Mouse (Mus musculus) adipose tissue, adult 10 weeks (tissue): ENCODE measurements around the gene Aplp1. TPM values are rescaled to one million over a fixed set of nuclear protein-coding genes. Genes with fewer than 3 reads are reported as not detected.

Experiments
- polyA plus RNA-seq: library from polyadenylated mRNA; stranded (reverse); fragments of 350-450 nt; fragmentation: Illumina TruSeq; extraction: RNeasy Lipid Tissue Mini Kit (QIAGEN cat#74804); gene quantifications from one replicate; pipeline ENCODE4 v1.2.3, GENCODE M21; 2014; ENCODE audit warnings: low read depth, low replicate concordance

The Aplp1 gene
- 2.8 TPM for polyA plus RNA-seq

DNA sequence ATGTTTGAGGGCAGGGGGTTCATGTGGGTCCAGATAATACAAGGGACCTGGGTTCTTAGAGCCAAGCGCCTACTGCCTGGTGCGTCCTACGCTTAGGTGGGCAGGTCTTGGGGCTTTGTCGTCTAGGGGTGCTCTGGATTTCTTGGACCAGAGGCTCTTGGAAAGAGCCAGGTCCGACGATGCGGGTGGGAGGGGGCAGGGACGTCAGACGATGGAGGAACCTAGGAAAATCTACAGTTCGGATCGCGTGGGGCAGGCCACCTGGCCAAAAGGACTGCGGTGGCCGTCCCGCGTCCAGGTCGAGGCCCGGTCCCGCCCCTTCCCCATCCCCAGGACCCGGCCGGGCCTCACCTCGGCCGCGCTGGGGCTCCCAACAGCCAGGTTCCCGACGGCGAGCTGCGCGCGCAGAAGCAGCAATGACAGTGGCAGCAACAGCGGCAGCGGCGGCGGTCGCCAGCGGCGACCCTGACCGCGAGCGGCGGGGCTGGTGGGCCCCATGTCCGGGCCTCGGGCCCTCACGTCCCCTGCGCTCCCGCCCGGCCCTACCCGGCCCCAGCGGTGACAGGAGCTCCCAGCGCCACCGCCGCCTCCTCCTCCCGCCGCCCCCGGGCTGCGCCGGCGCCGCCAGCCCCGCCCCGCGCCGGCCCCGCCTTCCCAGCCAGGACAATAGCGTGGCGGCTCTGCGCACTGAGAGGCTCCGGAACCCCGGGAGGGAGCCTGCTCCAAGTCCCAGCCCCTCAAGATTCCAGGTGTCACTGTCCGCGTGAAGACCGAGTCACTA, at the start of gene Aplp1:
Gene Aplp1, minus strand, starts transcription at position 565 of the 781 bp plus-strand sequence.

DNA sequence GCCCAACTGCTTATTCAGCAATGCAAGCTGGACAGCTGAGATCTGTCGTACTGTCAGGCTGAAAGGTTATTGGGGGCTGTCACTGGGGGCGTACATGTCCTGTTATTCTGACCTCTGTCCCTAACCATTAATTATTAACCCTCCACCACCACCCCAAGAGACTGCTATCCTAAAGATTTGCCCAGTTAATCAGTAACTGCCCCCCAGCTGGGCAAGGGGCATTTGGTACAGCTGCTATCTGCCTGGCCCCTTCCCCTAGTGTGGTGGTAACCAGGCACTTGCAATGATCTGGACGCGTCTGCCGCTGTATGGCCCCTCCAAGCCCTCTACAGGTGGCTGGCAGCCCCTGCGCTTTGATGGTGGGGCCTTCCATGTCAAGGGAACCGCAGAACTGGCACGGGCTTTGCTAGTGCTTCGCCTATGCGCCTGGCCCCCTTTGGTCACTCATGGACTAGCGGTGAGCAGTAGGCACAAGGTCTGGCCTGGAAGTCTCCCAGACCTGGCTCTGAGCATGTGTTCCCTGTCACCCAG, 48.1 kb upstream of the Aplp1 start, which contains the start of gene Prodh2:
Gene Prodh2, plus strand, starts transcription at position 222 of the 531 bp plus-strand sequence.

DNA sequence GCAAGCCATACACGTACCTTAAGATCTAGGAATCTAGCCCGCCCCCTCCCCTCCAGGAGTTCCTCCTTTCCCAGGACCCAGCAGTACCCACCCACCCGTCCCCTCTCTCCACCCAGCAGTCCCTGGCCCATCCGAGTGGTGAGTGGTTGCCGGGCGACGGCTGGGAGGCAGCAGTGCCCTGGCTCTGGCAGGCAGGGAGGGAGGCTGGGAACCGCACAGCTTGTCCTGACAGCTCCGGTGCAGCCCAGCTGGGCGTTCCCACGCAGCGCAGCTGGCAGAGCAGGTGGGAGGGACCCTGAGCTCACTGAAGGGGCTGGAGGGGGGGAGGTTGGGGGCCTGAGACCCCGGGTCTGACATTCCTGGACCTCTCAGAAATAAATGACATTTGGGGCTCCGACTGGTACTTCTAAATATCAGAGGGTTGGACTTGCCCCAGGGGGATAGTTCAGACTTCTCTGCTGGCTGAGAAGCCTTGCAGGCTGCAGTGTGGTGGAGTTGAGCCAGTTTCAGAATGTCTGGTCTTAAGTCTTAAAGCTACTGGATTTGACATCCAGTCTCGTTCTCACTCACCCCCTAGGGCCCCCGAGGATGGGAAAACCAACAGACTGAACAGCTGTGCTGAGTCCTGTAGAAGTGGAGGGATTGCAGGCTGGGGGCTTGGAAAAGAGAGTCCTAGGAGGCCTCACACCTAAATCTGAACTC, 12.4 kb upstream of the Aplp1 start, which contains the start of the genes Kirrel2 and Nphs1:
Gene Kirrel2, minus strand, starts transcription at position 62 of the 702 bp plus-strand sequence.
Gene Nphs1, plus strand, starts transcription at position 687 of the 702 bp plus-strand sequence.

DNA sequence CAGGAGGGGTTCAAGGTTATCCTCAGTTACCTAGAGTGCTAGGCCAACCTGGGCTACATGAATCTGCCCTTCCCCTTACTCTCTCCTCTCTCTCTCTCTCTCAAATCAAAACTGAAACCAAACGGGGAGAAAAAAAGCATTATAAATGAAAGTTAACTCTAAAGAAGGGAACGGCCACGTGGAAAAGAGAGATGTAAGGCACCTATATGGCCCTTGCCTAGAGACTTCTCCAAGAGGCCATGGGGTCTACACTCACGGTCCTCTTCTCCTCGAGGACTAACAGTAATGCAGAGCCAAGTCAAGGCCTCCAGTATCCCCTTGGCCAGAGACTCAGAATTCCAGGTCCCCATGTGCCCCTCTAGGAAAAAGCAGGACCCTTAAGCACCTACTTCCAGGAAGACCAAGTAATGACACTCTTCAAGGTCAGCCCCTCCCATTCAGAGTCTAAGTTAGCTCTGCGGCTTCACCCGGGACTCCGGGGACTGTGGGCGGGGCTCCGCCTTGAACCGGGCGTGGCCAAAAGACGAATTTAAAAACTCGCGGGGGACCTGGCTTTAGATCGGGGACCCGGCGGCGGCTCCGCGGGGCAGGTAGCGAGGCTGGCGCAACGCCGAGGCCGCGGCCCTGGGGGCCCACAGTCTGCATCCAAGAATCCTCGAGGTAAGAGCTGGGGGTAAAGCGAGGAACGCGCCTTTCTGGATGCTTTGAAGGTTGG, 24.0 kb downstream of the Aplp1 start, which contains the start of gene Nfkbid:
Gene Nfkbid, plus strand, starts transcription at position 558 of the 715 bp plus-strand sequence.

DNA sequence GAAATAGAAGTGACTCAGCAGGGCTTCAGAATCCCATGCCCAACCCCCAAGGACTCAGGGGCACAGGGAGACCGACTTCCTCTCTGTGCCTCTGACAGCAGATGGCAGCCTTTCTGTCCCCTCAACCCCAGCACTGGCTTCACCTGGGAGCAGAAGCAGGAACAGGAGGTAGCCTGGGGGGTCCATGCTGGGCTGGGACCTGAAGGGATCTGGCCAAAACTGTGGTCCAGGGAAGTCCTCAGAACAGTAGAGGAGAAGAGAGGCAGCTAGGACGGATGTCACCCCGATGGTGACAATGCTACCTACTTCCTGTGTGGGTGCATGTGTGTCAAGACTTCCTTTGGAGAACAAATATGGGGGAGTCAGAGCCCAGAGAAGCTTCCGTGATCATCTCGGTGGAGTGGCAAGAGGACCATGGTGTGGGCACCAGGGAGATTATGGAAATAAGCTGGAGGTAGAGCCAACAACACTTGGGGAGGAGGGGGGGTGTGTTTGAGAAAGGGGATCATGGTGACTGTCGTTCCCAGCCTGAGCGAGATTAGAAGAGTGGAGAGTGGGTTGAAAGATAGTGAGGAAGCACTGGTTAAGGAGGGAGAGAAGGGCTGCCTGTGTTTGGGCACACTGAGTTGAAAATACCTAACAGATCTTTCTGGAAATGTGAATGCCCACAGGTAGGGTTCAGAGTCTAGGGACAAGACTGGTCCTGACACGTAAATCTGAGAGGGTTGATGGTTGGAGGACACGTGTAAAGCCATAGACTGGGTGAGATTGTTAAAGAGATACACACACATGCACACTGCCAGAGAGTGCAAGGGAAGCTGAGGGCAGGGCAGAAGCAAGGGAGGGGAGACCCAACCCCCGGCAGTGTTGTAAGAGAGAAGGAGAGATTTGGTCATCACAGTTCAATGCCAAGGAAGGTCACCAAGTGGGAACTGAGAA, 25.5 kb downstream of the Aplp1 start, which contains the start of gene Hcst:
Gene Hcst, minus strand, starts transcription at position 294 of the 939 bp plus-strand sequence.

DNA sequence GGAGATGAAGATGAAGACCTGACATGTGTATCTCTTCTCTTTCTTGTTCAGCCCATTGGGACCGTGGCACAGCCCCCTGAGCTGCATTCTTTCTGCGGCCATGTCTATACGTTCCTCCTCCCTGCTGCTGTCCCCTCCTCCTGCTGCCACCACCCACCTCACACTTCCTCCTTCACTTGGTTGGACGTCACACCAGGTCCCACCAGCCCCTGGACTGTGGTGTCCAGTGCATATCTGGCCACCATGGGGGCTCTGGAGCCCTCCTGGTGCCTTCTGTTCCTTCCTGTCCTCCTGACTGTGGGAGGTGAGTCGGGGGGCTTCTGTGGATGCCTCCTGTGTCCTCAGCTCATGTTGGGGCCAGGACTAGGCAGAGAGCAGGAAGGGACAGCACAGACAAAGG, 31.7 kb downstream of the Aplp1 start, which contains the start of gene Tyrobp:
Gene Tyrobp, plus strand, starts transcription at position 165 of the 400 bp plus-strand sequence.

Other genes starting within 250 kb of the Aplp1 start
- gene Capns1, start 246.7 kb downstream of the Aplp1 start, polyA plus RNA-seq, result 381 TPM
- 55.6 TPM for gene Polr2i, start 213.6 kb downstream of the Aplp1 start, polyA plus RNA-seq
- gene Tbcb, start 213.3 kb downstream of the Aplp1 start, polyA plus RNA-seq, result 75.0 TPM
- not detected for gene Ovol3, start 209.8 kb downstream of the Aplp1 start, polyA plus RNA-seq
- gene Thap8, start 165.4 kb downstream of the Aplp1 start, polyA plus RNA-seq, result 1.5 TPM
- 18.1 TPM for gene Wdr62, start 165.1 kb downstream of the Aplp1 start, polyA plus RNA-seq
- gene Clip3, start 153.8 kb downstream of the Aplp1 start, polyA plus RNA-seq, result 12.2 TPM
- gene Alkbh6, start 136.8 kb downstream of the Aplp1 start, polyA plus RNA-seq, result 44.2 TPM
- gene Syne4, start 130.7 kb downstream of the Aplp1 start, polyA plus RNA-seq, result 5.0 TPM
- gene E130208F15Rik, start 123.8 kb downstream of the Aplp1 start, polyA plus RNA-seq, result 1.2 TPM
- 9.0 TPM for gene Sdhaf1, start 121.6 kb downstream of the Aplp1 start, polyA plus RNA-seq
- gene Lrfn3, start 82.8 kb downstream of the Aplp1 start, polyA plus RNA-seq, result 1.7 TPM
- 114 TPM for gene Tyrobp, start 31.8 kb downstream of the Aplp1 start, polyA plus RNA-seq
- 4.5 TPM for gene Hcst, start 25.7 kb downstream of the Aplp1 start, polyA plus RNA-seq
- gene Nfkbid, start 23.8 kb downstream of the Aplp1 start, polyA plus RNA-seq, result 1.9 TPM
- gene Kirrel2, start 12.2 kb upstream of the Aplp1 start, polyA plus RNA-seq, result not detected
- gene Nphs1, start 12.8 kb upstream of the Aplp1 start, polyA plus RNA-seq, result not detected
- not detected for gene Prodh2, start 48.1 kb upstream of the Aplp1 start, polyA plus RNA-seq
- 11.2 TPM for gene Arhgap33, start 89.5 kb upstream of the Aplp1 start, polyA plus RNA-seq
- gene Hspb6, start 106.6 kb upstream of the Aplp1 start, polyA plus RNA-seq, result 19.1 TPM
- 13.6 TPM for gene Proser3, start 106.8 kb upstream of the Aplp1 start, polyA plus RNA-seq
- 26.3 TPM for gene Lin37, start 114.3 kb upstream of the Aplp1 start, polyA plus RNA-seq
- 50.0 TPM for gene U2af1l4, start 117.8 kb upstream of the Aplp1 start, polyA plus RNA-seq
- 6.5 TPM for gene Gm49396, start 117.8 kb upstream of the Aplp1 start, polyA plus RNA-seq
- gene Psenen, start 118.1 kb upstream of the Aplp1 start, polyA plus RNA-seq, result 138 TPM
- 2.8 TPM for gene Igflr1, start 119.9 kb upstream of the Aplp1 start, polyA plus RNA-seq
- gene Kmt2b, start 143.2 kb upstream of the Aplp1 start, polyA plus RNA-seq, result 28.8 TPM
- gene Zbtb32, start 153.4 kb upstream of the Aplp1 start, polyA plus RNA-seq, result 2.1 TPM
- gene Upk1a, start 167.3 kb upstream of the Aplp1 start, polyA plus RNA-seq, result 25.2 TPM
- gene Cox6b1, start 180.6 kb upstream of the Aplp1 start, polyA plus RNA-seq, result 824 TPM
- gene Etv2, start 190.3 kb upstream of the Aplp1 start, polyA plus RNA-seq, result not detected
- gene Rbm42, start 204.8 kb upstream of the Aplp1 start, polyA plus RNA-seq, result 55.3 TPM
- gene Haus5, start 219.5 kb upstream of the Aplp1 start, polyA plus RNA-seq, result 12.3 TPM
- gene Pmis2, start 226.1 kb upstream of the Aplp1 start, polyA plus RNA-seq, result 2.8 TPM